In the genomic region with DNA sequence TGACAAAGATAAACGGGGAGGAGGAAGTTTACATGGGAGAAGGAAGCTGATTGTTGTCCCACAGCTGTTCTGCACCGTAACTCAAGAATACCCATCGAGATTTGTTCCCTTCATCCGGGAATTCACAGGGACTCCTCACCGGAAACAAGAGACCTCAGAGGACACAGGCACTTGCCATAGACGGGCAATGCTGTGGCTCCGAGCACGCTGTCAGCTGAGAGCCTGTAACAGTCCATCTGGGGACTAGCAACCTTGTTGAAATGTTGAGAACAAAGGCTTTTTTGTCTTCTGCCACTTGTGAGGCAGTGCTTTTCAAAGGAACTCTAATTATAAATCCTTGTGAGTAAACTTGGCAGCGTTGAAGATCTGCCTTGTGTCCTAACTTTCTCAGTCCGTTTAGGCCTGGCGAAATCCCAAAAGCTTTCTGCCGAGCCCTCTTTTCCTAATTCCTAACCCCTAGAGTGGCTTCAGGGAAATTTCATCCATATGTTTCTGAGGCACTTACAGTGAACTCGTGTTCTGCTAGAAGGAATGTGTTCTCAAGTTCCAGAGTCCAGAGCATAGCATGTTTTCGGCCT, we compare ENCODE assay signal across 8 mouse cellular contexts. TPM values are rescaled to one million over a fixed set of nuclear protein-coding genes. Genes with fewer than 3 reads are reported as not detected.
A peak's percentile ranks its signal among the peaks of the same experiment; 100 is the strongest.
DNase-seq lines count a peak whose midpoint lies in the region; ATAC-seq lines count a peak whose summit lies in the region.

No protein-coding gene starts in this region.

- peak; percentile 38 to 48 for DNase-seq in cerebellum, postnatal 10 days
- peak; percentile 17 to 18 for DNase-seq in adrenal gland, postnatal 36 days
- peak; percentile 45 for DNase-seq in left cerebral cortex, postnatal 4 days
- DNase-seq in c-Kit-positive CD71-positive TER-119-positive erythroid progenitor cells, embryonic 14.5 days (ENCODE audit: low spot score): no peak

- 26% methylated on average over 14 of the region's 14 CpGs for WGBS in intestine, embryonic 15.5 days
- WGBS in midbrain, embryonic 16.5 days: 30% methylated on average over 14 of the region's 14 CpGs

- no peaks in the 10 kb centered on the region for H3K27me3 ChIP-seq in intestine, embryonic 15.5 days (replicated peaks)
- H3K27me3 ChIP-seq in midbrain, embryonic 16.5 days (ENCODE audit: control insufficient read depth, insufficient read depth, low read depth, low read length): no peaks in the 10 kb centered on the region

- no peak overlapping the region for H3K9ac ChIP-seq in intestine, embryonic 15.5 days
- H3K9ac ChIP-seq in midbrain, embryonic 16.5 days (ENCODE audit: low read depth, low read length): no peak overlapping the region

- ATAC-seq in cerebellum, adult (ENCODE audit: insufficient number of reproducible peaks, low FRiP score, low TSS enrichment): no peak
- ATAC-seq in granulocyte monocyte progenitor cell, adult 5-6 weeks (replicated peaks; ENCODE audit: poor library complexity, severe bottlenecking): peak; percentile 65
- ATAC-seq in intestine, embryonic 15.5 days: peak; percentile 53
- peak; percentile 38; the same call in 1 of the 2 replicates for ATAC-seq in midbrain, embryonic 16.5 days

- intact Hi-C loops in left cerebral cortex, postnatal 4 days (cut with DNase I): no loop called here

- H3K36me3 ChIP-seq in intestine, embryonic 15.5 days: no peaks in the 10 kb centered on the region
- H3K36me3 ChIP-seq in midbrain, embryonic 16.5 days (ENCODE audit: control insufficient read depth, insufficient read depth, low read length): no peaks in the 10 kb centered on the region

- H3K27ac ChIP-seq in intestine, embryonic 15.5 days: peak overlapping the region; percentile 63
- H3K27ac ChIP-seq in midbrain, embryonic 16.5 days (ENCODE audit: low read length): peak overlapping the region; percentile 24; the same call in 1 of the 2 replicates

- H3K4me2 ChIP-seq in intestine, embryonic 15.5 days (replicated peaks): 0 out of 2 replicates have a peak overlapping the region, but pooled peaks have one; percentile 1
- H3K4me2 ChIP-seq in midbrain, embryonic 16.5 days (ENCODE audit: low read length): no peak overlapping the region

- no peaks in the 10 kb centered on the region for H3K4me1 ChIP-seq in intestine, embryonic 15.5 days (replicated peaks)
- H3K4me1 ChIP-seq in midbrain, embryonic 16.5 days (ENCODE audit: control insufficient read depth, insufficient read depth, low read length): no peaks in the 10 kb centered on the region

- H3K9me3 ChIP-seq in intestine, embryonic 15.5 days: no peaks in the 10 kb centered on the region
- no peaks in the 10 kb centered on the region for H3K9me3 ChIP-seq in midbrain, embryonic 16.5 days (replicated peaks; ENCODE audit: control insufficient read depth, low read length, poor library complexity, severe bottlenecking)

- no peak overlapping the region for H3K4me3 ChIP-seq in intestine, embryonic 15.5 days (replicated peaks)
- no peak overlapping the region for H3K4me3 ChIP-seq in midbrain, embryonic 16.5 days (ENCODE audit: low read depth, low read length)

RNA-seq across cellular contexts. Expression of a gene that starts 18.3 kb away (rescaled TPM):
- under 1 TPM in 1 of 2 experiments, not detected in 1; 0.10 TPM for total RNA-seq in adrenal gland, postnatal 36 days (2021)
- total RNA-seq in granulocyte monocyte progenitor cell, adult 5-6 weeks (2014; fragmentation: Nextera tagmentation): not detected in 2 replicates
- total RNA-seq in granulocyte monocyte progenitor cell, adult 5-6 weeks (2017): not detected in 2 replicates
- not detected in 2 replicates for polyA plus RNA-seq in intestine, embryonic 15.5 days (2015; fragmentation: Nextera tagmentation; extraction: Ambion mirVana)
- total RNA-seq in left cerebral cortex, postnatal 4 days (2021): 1 to 10 TPM in 1 of 2 experiments, under 1 TPM in 1; 0.76 to 1.4 TPM
- polyA plus RNA-seq in midbrain, embryonic 16.5 days (2015; fragmentation: Nextera tagmentation; extraction: Ambion mirVana): 0.51 and 0.56 TPM in 2 replicates

RNA-seq across cellular contexts. Expression of a gene that starts 36.5 kb away (rescaled TPM):
- total RNA-seq in adrenal gland, postnatal 36 days (2021): 10 to 100 TPM; 26.5 to 29.5 TPM
- total RNA-seq in granulocyte monocyte progenitor cell, adult 5-6 weeks (2014; fragmentation: Nextera tagmentation): 85.5 and 121 TPM in 2 replicates
- 44.6 and 58.1 TPM in 2 replicates for total RNA-seq in granulocyte monocyte progenitor cell, adult 5-6 weeks (2017)
- polyA plus RNA-seq in intestine, embryonic 15.5 days (2015; fragmentation: Nextera tagmentation; extraction: Ambion mirVana): 12.5 and 13.5 TPM in 2 replicates
- 10 to 100 TPM; 61.4 to 62.9 TPM for total RNA-seq in left cerebral cortex, postnatal 4 days (2021)
- 21.3 and 25.0 TPM in 2 replicates for polyA plus RNA-seq in midbrain, embryonic 16.5 days (2015; fragmentation: Nextera tagmentation; extraction: Ambion mirVana)
